Mouse (Mus musculus): ENCODE data around the gene Ric1. TPM values are rescaled to one million over a fixed set of nuclear protein-coding genes. Genes with fewer than 3 reads are reported as not detected.

Gene Ric1
- total and polyA plus RNA-seq, 3 experiments, result 41.0 to 77.2 (median 54.2) TPM

DNA sequence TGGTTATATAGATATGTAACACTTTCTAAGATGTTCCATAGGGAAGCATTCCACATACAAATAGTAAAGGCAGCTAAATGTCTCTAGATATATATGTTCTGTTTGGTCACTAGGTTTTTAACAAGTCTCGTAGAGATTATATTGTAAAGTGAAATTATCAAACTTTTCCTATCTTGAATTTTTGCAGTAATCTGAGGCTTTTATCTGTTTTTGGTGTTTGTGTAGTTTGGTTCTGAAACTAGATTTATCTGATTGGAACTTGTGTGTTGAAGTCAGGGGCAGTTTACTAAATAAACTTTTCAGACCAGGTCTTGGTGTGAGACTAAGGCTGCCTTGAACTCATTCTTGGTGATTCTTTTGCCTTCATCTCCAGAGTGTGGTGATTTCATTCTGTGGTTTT, 29.0 kb downstream of the Ric1 start:
- Histone ChIP-seq H3K79me2 (ENCODE audit: control insufficient read depth, insufficient read depth, low read length, poor library complexity) (no peaks in the 10 kb centered on the region; the same call in 1 of the 2 replicates), H3K27me3 (ENCODE audit: control insufficient read depth in 1 of 2, insufficient read depth in 2 of 2, low read length in 2 of 2) (no peaks in the 10 kb centered on the region), H3K9ac (ENCODE audit: control insufficient read depth, low read depth, low read length, poor library complexity, severe bottlenecking) (no peak overlapping the region), H3K4me3 (ENCODE audit: control insufficient read depth in 1 of 2, insufficient read depth in 1 of 2, low read depth in 2 of 2, low read length in 2 of 2) (no peak overlapping the region), H3K36me3 (ENCODE audit: control insufficient read depth in 1 of 2, insufficient read depth in 2 of 2, low read length in 2 of 2) (peaks cover 3 to 9% of the 10 kb centered on the region in 2 experiments; a peak in 3 of 4 replicates), H3K27ac (ENCODE audit: control insufficient read depth, low read depth, low read length) (no peak overlapping the region), H3K4me1 (ENCODE audit: control insufficient read depth in 1 of 2, insufficient read depth in 2 of 2, low read length in 2 of 2) (peaks cover 0 to 11% of the 10 kb centered on the region in 2 experiments; a peak in 2 of 4 replicates), H3K9me3 (replicated peaks; ENCODE audit: insufficient read depth, low read length) (no peaks in the 10 kb centered on the region)
- TF ChIP-seq GATA1 (IDR thresholded peaks at IDR 0.05; ENCODE audit: low read depth, low read length) (peak; percentile 64), TCF12 (IDR thresholded peaks at IDR 0.05; ENCODE audit: low read depth, low read length) (no peak), MAFK (IDR thresholded peaks at IDR 0.05; ENCODE audit: borderline replicate concordance, low read depth, low read length) (no peak; the same call in 1 of the 2 replicates), ZNF384 (IDR thresholded peaks at IDR 0.05; ENCODE audit: low read depth, low read length) (no peak), HCFC1 (IDR thresholded peaks at IDR 0.05; ENCODE audit: low read depth, low read length) (no peak), MAX (IDR thresholded peaks at IDR 0.05; ENCODE audit: low read length) (peak; percentile 43), POLR2AphosphoS2 (IDR thresholded peaks at IDR 0.05; ENCODE audit: low read length) (no peak), MEF2A (IDR thresholded peaks at IDR 0.05; ENCODE audit: extremely low read depth, insufficient replicate concordance, low read depth, low read length, poor library complexity, severe bottlenecking) (no peak), POLR2A (IDR thresholded peaks at IDR 0.05; ENCODE audit: control insufficient read depth in 1 of 2, insufficient read depth in 1 of 2, low read depth in 1 of 2, low read length in 2 of 2, poor library complexity in 1 of 2) (no peak), MXI1 (IDR thresholded peaks at IDR 0.05; ENCODE audit: low read depth, low read length) (no peak), MYB (IDR thresholded peaks at IDR 0.05; ENCODE audit: low read depth, low read length) (no peak), CHD2 (IDR thresholded peaks at IDR 0.05; ENCODE audit: low read length) (no peak), ZC3H11A (IDR thresholded peaks at IDR 0.05; ENCODE audit: low read depth, low read length) (peak; percentile 18; the same call in 1 of the 2 replicates), EP300 (IDR thresholded peaks at IDR 0.05; ENCODE audit: low read depth in 1 of 2, low read length in 2 of 2) (peak in 1 of 2 experiments; percentile 42; a peak in 1 of 4 replicates), UBTF (IDR thresholded peaks at IDR 0.05; ENCODE audit: borderline replicate concordance, insufficient read depth, low read depth, low read length) (no peak), ZKSCAN1 (IDR thresholded peaks at IDR 0.05; ENCODE audit: low read depth, low read length) (no peak), TBP (IDR thresholded peaks at IDR 0.05; ENCODE audit: low read depth, low read length) (no peak), NRF1 (IDR thresholded peaks at IDR 0.05; ENCODE audit: insufficient read depth, low read depth, low read length, poor library complexity, severe bottlenecking) (no peak), POLR2AphosphoS5 (IDR thresholded peaks at IDR 0.05; ENCODE audit: borderline replicate concordance, low read depth, low read length) (no peak), CTCF (IDR thresholded peaks at IDR 0.05 in 2 of 3, conservative IDR thresholded peaks at IDR 0.05 in 1 of 3; ENCODE audit: control insufficient read depth in 1 of 3, insufficient read depth in 1 of 3, low read depth in 2 of 3, low read length in 3 of 3, poor library complexity in 1 of 3, severe bottlenecking in 1 of 3) (no peak), BHLHE40 (IDR thresholded peaks at IDR 0.05; ENCODE audit: borderline replicate concordance, low read depth, low read length) (no peak), KAT2A (conservative IDR thresholded peaks at IDR 0.05; ENCODE audit: low read depth, low read length) (no peak; the same call in 1 of the 2 replicates), SMC3 (IDR thresholded peaks at IDR 0.05; ENCODE audit: low read depth, low read length) (no peak), RAD21 (IDR thresholded peaks at IDR 0.05; ENCODE audit: low read depth, low read length) (no peak), USF1 (IDR thresholded peaks at IDR 0.05; ENCODE audit: low read depth, low read length) (no peak), ZMIZ1 (IDR thresholded peaks at IDR 0.05; ENCODE audit: low read depth, low read length) (no peak), MAZ (IDR thresholded peaks at IDR 0.05; ENCODE audit: low read depth, low read length) (no peak), CHD1 (IDR thresholded peaks at IDR 0.05; ENCODE audit: low read depth, low read length) (no peak), ELF1 (IDR thresholded peaks at IDR 0.05; ENCODE audit: low read depth, low read length) (no peak), USF2 (IDR thresholded peaks at IDR 0.05; ENCODE audit: borderline replicate concordance in 1 of 2, insufficient read depth in 1 of 2, low read depth in 1 of 2, low read length in 2 of 2) (0 out of 4 replicates have a peak, but pooled peaks of 1 of the 2 experiments have one; percentile 38), RCOR1 (IDR thresholded peaks at IDR 0.05; ENCODE audit: low read depth, low read length) (peak; percentile 70), GABPA (IDR thresholded peaks at IDR 0.05; ENCODE audit: low read depth, low read length) (no peak), E2F4 (IDR thresholded peaks at IDR 0.05; ENCODE audit: borderline replicate concordance, low read depth, low read length) (0 out of 2 replicates have a peak, but pooled peaks have one; percentile 48), SIN3A (IDR thresholded peaks at IDR 0.05; ENCODE audit: low read length) (no peak)
- DNase-seq (ENCODE audit: low read depth, low spot score), result no peak

All from MEL (cell line).